ENCODE assay signal across 16 mouse cellular contexts in the genomic region with DNA sequence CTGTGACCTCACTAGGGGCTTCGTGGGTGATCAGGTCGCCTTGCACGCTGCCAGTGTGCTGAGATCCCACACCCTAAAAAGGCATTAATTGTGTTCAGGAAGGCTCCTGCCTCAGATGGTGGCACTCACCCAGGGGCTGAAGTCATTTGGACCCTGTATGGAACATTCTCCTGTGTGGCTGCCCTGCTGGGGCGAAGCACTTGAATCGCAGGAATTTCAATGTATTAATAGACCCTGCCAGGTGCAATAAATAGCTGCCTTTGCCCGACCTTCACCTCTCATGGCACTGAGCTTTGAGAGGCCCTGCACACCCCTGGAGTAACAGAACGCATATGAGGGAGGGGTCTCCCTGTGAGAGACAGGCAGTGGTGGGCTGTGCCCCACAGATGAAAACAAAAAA. TPM values are rescaled to one million over a fixed set of nuclear protein-coding genes. Genes with fewer than 3 reads are reported as not detected.
DNase-seq lines count a peak whose midpoint lies in the region; ATAC-seq and TF ChIP-seq lines count a peak whose summit lies in the region.
"Had no signal": no experiment of that assay in that cellular context is flagged by ENCODE, and none has a peak within 500 bp of the region (broad histone marks: within the 10 kb centered on the region; RNA-seq: fewer than 3 reads in every experiment).

No protein-coding gene starts in this region.

- TF ChIP-seq EP300 in stomach, postnatal 0 days (optimal IDR thresholded peaks at IDR 0.05), result no peak

- intact Hi-C loops in gastrocnemius, adult 2 months (cut with DNase I), result loop anchor here (5.0 kb wide), 1 partner anchor 33 kb away; no protein-coding TSS in a partner anchor
- intact Hi-C loops in heart, postnatal 14 days (cut with DNase I), result loop anchor here (5.0 kb wide), 1 partner anchor 43 kb away; no protein-coding TSS in a partner anchor

- ATAC-seq in stomach, postnatal 0 days (ENCODE audit: low FRiP score, low TSS enrichment), result peak; percentile 45; the same call in 1 of the 2 replicates
- no peak for ATAC-seq in inflammation-experienced regulatory T-cells, adult 6 months
- ATAC-seq: forebrain, embryonic 16.5 days; midbrain, embryonic 13.5 days; Patski had no signal

- H3K4me3 ChIP-seq in gastrocnemius, adult 2 months, result no peak overlapping the region
- no peak overlapping the region for H3K4me3 ChIP-seq in stomach, postnatal 0 days (ENCODE audit: low read depth, low read length)
- H3K4me3 ChIP-seq: hindbrain, embryonic 15.5 days; midbrain, embryonic 13.5 days had no signal

- peak overlapping the region; percentile 82 for H3K27ac ChIP-seq in gastrocnemius, adult 2 months
- H3K27ac ChIP-seq in stomach, postnatal 0 days (replicated peaks), result peak overlapping the region; percentile 63; the same call in 1 of the 2 replicates
- H3K27ac ChIP-seq: hindbrain, embryonic 15.5 days; liver, embryonic 14.5 days; midbrain, embryonic 13.5 days had no signal

- no peak for TF ChIP-seq CTCF in gastrocnemius, adult 2 months (IDR thresholded peaks at IDR 0.05)
- TF ChIP-seq CTCF in stomach, postnatal 0 days (IDR thresholded peaks at IDR 0.05; ENCODE audit: low read depth), result no peak

- 47% methylated on average over 7 of the region's 7 CpGs for WGBS in stomach, postnatal 0 days

- H3K27me3 ChIP-seq in stomach, postnatal 0 days (ENCODE audit: control insufficient read depth, insufficient read depth, low read length), result no peaks in the 10 kb centered on the region
- H3K27me3 ChIP-seq: hindbrain, embryonic 15.5 days; midbrain, embryonic 13.5 days; Patski had no signal

- H3K4me2 ChIP-seq in stomach, postnatal 0 days (replicated peaks; ENCODE audit: low read depth), result no peak overlapping the region
- H3K4me2 ChIP-seq: hindbrain, embryonic 15.5 days; midbrain, embryonic 13.5 days had no signal

- 0 out of 2 replicates have a peak, but pooled peaks cover 2% of the 10 kb centered on the region for H3K4me1 ChIP-seq in stomach, postnatal 0 days (replicated peaks; ENCODE audit: control insufficient read depth, insufficient read depth)

- H3K9ac ChIP-seq in stomach, postnatal 0 days (ENCODE audit: low read length), result no peak overlapping the region
- H3K9ac ChIP-seq: hindbrain, embryonic 15.5 days; liver, embryonic 14.5 days; midbrain, embryonic 13.5 days had no signal

- H3K9me3 ChIP-seq in stomach, postnatal 0 days (ENCODE audit: control insufficient read depth, low read length), result no peaks in the 10 kb centered on the region
- H3K9me3 ChIP-seq: hindbrain, embryonic 15.5 days had no signal

- H3K36me3 ChIP-seq in stomach, postnatal 0 days (ENCODE audit: control insufficient read depth, insufficient read depth, low read length), result no peaks in the 10 kb centered on the region
- H3K36me3 ChIP-seq: hindbrain, embryonic 15.5 days; midbrain, embryonic 13.5 days had no signal

- peak; percentile 69 for DNase-seq in gastrocnemius, adult 2 months
- no peak for DNase-seq in gastrocnemius, adult 8-10 months (ENCODE audit: low spot score in 2 of 2)
- peak; percentile 40 for DNase-seq in retina, postnatal 1 day
- DNase-seq in retina, embryonic 14.5 days (ENCODE audit: low spot score), result no peak
- peak; percentile 65 to 79 for DNase-seq in heart, postnatal 14 days
- no peak for DNase-seq in stomach, postnatal 0 days (ENCODE audit: low spot score)
- no peak for DNase-seq in thymus, postnatal 36 days
- DNase-seq: cerebellum, adult 2 months; gastrocnemius, postnatal 10 days; spleen, adult 18-20 months had no signal

RNA-seq across cellular contexts. Expression of gene Lrrfip1, which starts 17.0 kb away (rescaled TPM):
- 100 to 1,000 TPM; 131 to 149 TPM for total RNA-seq in gastrocnemius, adult 2 months (2021)
- 100 to 1,000 TPM; 104 to 126 (median 123) TPM for total RNA-seq in gastrocnemius, adult 8-10 months (2022)
- 100 to 1,000 TPM; 101 to 109 TPM for total RNA-seq in heart, postnatal 14 days (2021)
- 69.4 and 79.0 TPM in 2 replicates for polyA plus RNA-seq in stomach, postnatal 0 days (2015; fragmentation: Nextera tagmentation; extraction: Ambion mirVana)
- polyA plus RNA-seq in inflammation-experienced regulatory T-cells, adult 6 months (2017; shearing (Covaris generic)), result 100 to 1,000 TPM; 200 to 230 (median 201) TPM

RNA-seq across cellular contexts. Expression of gene Rab17, which starts 46.1 kb away (rescaled TPM):
- total RNA-seq in gastrocnemius, adult 2 months (2021), result not detected
- not detected for total RNA-seq in gastrocnemius, adult 8-10 months (2022)
- 1 to 10 TPM; 2.5 to 3.1 TPM for total RNA-seq in heart, postnatal 14 days (2021)
- 4.6 and 5.7 TPM in 2 replicates for polyA plus RNA-seq in stomach, postnatal 0 days (2015; fragmentation: Nextera tagmentation; extraction: Ambion mirVana)
- polyA plus RNA-seq in inflammation-experienced regulatory T-cells, adult 6 months (2017; shearing (Covaris generic)), result not detected
- total RNA-seq: gastrocnemius, postnatal 10 days had no signal
- polyA plus RNA-seq: cerebellum, adult 2 months; midbrain, embryonic 13.5 days had no signal

Comparison
In these comparisons a context has a peak if more than half of its experiments do, and no peak if none do; other contexts are left out.
1. DNase-seq: peak in gastrocnemius, adult 2 months (single experiment), retina, postnatal 1 day (single experiment) and heart, postnatal 14 days (2 of 2); none in gastrocnemius, adult 8-10 months (0 of 2), retina, embryonic 14.5 days (single experiment), stomach, postnatal 0 days (single experiment) and thymus, postnatal 36 days (0 of 2).